Mouse (Mus musculus) MEL (cell line): ENCODE measurements around the gene Gm10563.

Source experiments
- CHD1 ChIP-seq: IDR thresholded peaks from 2 replicates; pipeline ENCODE4 v1.6.1; 2012; ENCODE audit warnings: low read depth, mild to moderate bottlenecking, inconsistent platforms, low read length, improper control_type of control experiment
- CTCF ChIP-seq, 3 experiments: IDR thresholded peaks in 2 of 3; conservative IDR thresholded peaks in 1 of 3; 2 replicates each; pipeline ENCODE4 v1.5.1; 2011 to 2012; ENCODE audit warnings: low read length in 3 of 3, low read depth in 2 of 3, mild to moderate bottlenecking in 2 of 3, improper control_type of control experiment in 1 of 3, inconsistent platforms in 1 of 3, mixed read lengths in 1 of 3, moderate library complexity in 1 of 3; ENCODE audit not compliant: control insufficient read depth in 1 of 3, insufficient read depth in 1 of 3, poor library complexity in 1 of 3, severe bottlenecking in 1 of 3
- GATA1 ChIP-seq: IDR thresholded peaks from 2 replicates; pipeline ENCODE4 v1.6.1; 2011; ENCODE audit warnings: low read depth, low read length, improper control_type of control experiment
- KAT2A ChIP-seq: conservative IDR thresholded peaks from 2 replicates; pipeline ENCODE4 v1.6.1; 2012; ENCODE audit warnings: low read depth, low read length, improper control_type of control experiment, inconsistent platforms
- MAX ChIP-seq: IDR thresholded peaks from 2 replicates; pipeline ENCODE4 v1.6.1; 2011; ENCODE audit warnings: low read length, improper control_type of control experiment
- MYC ChIP-seq: IDR thresholded peaks from 2 replicates; pipeline ENCODE4 v1.6.1; 2011; ENCODE audit warnings: low read depth, mild to moderate bottlenecking, low read length, improper control_type of control experiment, moderate library complexity
- POLR2A ChIP-seq, 2 experiments: IDR thresholded peaks; 2 replicates each; pipeline ENCODE4 v1.6.1; 2011 to 2012; ENCODE audit warnings: low read length in 2 of 2, mild to moderate bottlenecking in 2 of 2, control low read depth in 1 of 2, improper control_type of control experiment in 1 of 2, low read depth in 1 of 2, moderate library complexity in 1 of 2; ENCODE audit not compliant: control insufficient read depth in 1 of 2, insufficient read depth in 1 of 2, poor library complexity in 1 of 2
- RAD21 ChIP-seq: IDR thresholded peaks from 2 replicates; pipeline ENCODE4 v1.6.1; 2011; ENCODE audit warnings: mild to moderate bottlenecking, low read depth, low read length, improper control_type of control experiment
- ZMIZ1 ChIP-seq: IDR thresholded peaks from 2 replicates; pipeline ENCODE4 v1.6.1; 2012; ENCODE audit warnings: low read depth, mild to moderate bottlenecking, inconsistent platforms, low read length, improper control_type of control experiment, moderate library complexity

DNA sequence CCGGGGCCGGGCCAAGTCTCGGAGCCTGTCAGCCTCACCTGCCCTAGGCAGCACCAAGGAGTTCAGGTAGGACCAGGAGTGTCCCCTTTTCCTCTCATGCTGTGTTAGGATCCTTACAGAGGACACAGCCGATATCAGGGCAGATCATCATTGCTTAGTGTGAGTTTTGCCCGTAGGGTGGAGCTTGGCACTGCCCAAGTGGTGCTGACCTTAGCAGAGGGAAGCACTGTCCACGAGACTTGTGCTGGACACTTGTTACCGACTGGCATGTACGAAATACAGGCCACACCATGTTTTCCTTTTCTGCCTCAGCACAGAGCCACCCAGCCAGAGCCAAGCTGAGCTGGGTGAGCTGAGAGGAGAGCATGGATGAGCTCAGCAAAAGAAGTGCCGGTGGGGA is 68.1 kb downstream of the Gm10563 start:
- TF ChIP-seq POLR2A (IDR thresholded peaks at IDR 0.05; ENCODE audit: control insufficient read depth in 1 of 2, insufficient read depth in 1 of 2, low read depth in 1 of 2, low read length in 2 of 2, poor library complexity in 1 of 2) (no peak), CTCF (IDR thresholded peaks at IDR 0.05 in 2 of 3, conservative IDR thresholded peaks at IDR 0.05 in 1 of 3; ENCODE audit: control insufficient read depth in 1 of 3, insufficient read depth in 1 of 3, low read depth in 2 of 3, low read length in 3 of 3, poor library complexity in 1 of 3, severe bottlenecking in 1 of 3) (no peak), GATA1 (no peak), MAX (no peak), CHD1 (no peak), MYC (no peak), KAT2A (no peak), RAD21 (no peak), ZMIZ1 (no peak)
